Mouse (Mus musculus): ENCODE measurements around the gene Rfk. TPM values are rescaled to one million over a fixed set of nuclear protein-coding genes. Genes with fewer than 3 reads are reported as not detected.

The Rfk gene
- total and polyA plus RNA-seq, 3 experiments, result 36.2 to 112 (median 46.9) TPM

DNA sequence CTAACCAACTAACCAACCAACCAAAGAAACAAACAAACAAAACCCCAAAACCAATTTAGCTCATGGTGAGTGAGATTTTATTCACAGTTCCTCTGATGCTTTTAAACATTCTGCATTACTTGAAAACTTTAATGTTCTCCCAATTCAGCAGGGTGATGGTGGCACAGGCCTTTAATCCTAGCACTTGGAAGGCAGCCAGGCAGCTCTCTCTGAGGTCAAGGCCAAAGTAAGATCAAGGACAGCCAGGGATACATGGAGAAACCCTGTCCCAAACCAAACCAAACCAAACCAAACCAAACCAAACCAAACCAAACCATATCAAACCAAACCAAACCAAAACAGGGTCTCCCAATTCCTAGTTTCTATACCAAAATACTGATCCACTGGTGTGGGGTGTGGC lies 15.0 kb upstream of the Rfk start:
- ATAC-seq (ENCODE audit: extremely low read depth, insufficient number of reproducible peaks, low FRiP score, poor library complexity, severe bottlenecking), result no peak
- H3K9me3 ChIP-seq (replicated peaks), result no peaks in the 10 kb centered on the region
- TF ChIP-seq GATA1 (IDR thresholded peaks at IDR 0.05; ENCODE audit: borderline replicate concordance, low read length) (no peak), CTCF (IDR thresholded peaks at IDR 0.05; ENCODE audit: low read depth, low read length) (no peak), TAL1 (conservative IDR thresholded peaks at IDR 0.05; ENCODE audit: low read depth, low read length) (no peak), GATA2 (IDR thresholded peaks at IDR 0.05; ENCODE audit: borderline replicate concordance, low read depth, low read length) (no peak), POLR2AphosphoS5 (IDR thresholded peaks at IDR 0.05; ENCODE audit: insufficient replicate concordance, low read depth, low read length) (no peak)
- H3K4me1 ChIP-seq (ENCODE audit: insufficient read depth, low read depth, low read length), result peaks cover 9% of the 10 kb centered on the region; the same call in 1 of the 2 replicates
- DNase-seq (ENCODE audit: low spot score), result no peak
- H3K27me3 ChIP-seq (ENCODE audit: insufficient read depth, low read length), result peaks cover 36% of the 10 kb centered on the region
- no peak overlapping the region for H3K4me3 ChIP-seq (ENCODE audit: low read depth, low read length)
- no peaks in the 10 kb centered on the region for H3K36me3 ChIP-seq (replicated peaks)

DNA sequence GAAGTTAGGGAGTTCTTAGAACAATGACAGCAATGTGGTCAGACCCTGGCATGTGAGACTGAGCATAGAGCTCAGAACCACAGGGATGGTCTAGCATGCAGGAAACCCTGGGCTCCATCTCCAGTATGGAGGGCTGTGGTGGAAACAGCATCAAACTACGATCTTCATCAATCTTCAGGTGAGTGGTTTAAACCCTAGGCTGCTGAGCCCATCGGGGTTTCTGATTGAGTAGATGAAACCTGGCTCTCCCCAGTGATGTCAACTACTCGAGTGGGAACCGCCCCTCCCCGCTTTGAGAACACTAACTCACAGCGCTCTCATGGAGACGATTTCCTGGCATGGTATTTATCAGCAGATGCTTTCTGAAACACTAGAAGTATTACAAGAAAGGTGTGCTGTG lies 13.3 kb upstream of the Rfk start:
- TF ChIP-seq TAL1 (conservative IDR thresholded peaks at IDR 0.05; ENCODE audit: low read depth, low read length), result no peak
- TF ChIP-seq GATA2 (IDR thresholded peaks at IDR 0.05; ENCODE audit: borderline replicate concordance, low read depth, low read length), result no peak
- no peak for TF ChIP-seq POLR2AphosphoS5 (IDR thresholded peaks at IDR 0.05; ENCODE audit: insufficient replicate concordance, low read depth, low read length)
- no peak for TF ChIP-seq CTCF (IDR thresholded peaks at IDR 0.05; ENCODE audit: low read depth, low read length)
- TF ChIP-seq GATA1 (IDR thresholded peaks at IDR 0.05; ENCODE audit: borderline replicate concordance, low read length), result no peak
- Histone ChIP-seq H3K4me1 (ENCODE audit: insufficient read depth, low read depth, low read length) (peaks cover 9% of the 10 kb centered on the region; the same call in 1 of the 2 replicates), H3K36me3 (replicated peaks) (no peaks in the 10 kb centered on the region), H3K27me3 (ENCODE audit: insufficient read depth, low read length) (peaks cover 31% of the 10 kb centered on the region), H3K9me3 (replicated peaks) (no peaks in the 10 kb centered on the region), H3K4me3 (ENCODE audit: low read depth, low read length) (no peak overlapping the region)
- DNase-seq (ENCODE audit: low spot score) (no peak), ATAC-seq (ENCODE audit: extremely low read depth, insufficient number of reproducible peaks, low FRiP score, poor library complexity, severe bottlenecking) (no peak)

DNA sequence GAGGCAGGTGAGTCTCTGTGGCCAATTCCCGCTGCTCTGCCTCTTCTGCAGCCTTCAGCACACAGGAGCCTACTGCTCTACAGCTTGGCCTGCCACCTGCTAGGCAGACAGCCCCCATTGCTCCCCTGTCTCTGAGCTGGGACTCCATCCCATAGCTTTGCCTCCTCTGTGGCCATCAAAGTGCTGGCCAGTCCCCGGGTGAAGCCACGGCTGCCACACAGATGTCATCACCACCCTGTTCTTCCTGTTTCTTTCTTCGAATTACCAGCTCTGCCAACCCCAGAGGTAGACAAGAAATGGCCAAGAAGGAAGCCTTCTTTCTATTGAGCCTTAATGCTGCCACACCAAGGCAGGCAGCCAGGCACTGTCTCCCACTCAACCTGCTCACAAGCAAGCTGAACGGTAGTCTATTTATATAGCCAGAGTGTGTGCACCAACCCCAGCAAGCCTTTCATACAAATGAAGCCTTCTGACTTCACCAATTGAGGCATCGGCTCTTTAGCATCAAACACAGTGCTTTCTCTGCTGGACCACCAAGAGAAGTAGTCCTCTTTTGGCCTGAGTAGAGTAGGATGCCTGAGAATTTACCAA lies 10.9 kb upstream of the Rfk start:
- Histone ChIP-seq H3K27me3 (ENCODE audit: insufficient read depth, low read length) (peaks cover 31% of the 10 kb centered on the region), H3K4me1 (ENCODE audit: insufficient read depth, low read depth, low read length) (peaks cover 5% of the 10 kb centered on the region; the same call in 1 of the 2 replicates), H3K9me3 (replicated peaks) (no peaks in the 10 kb centered on the region), H3K36me3 (replicated peaks) (no peaks in the 10 kb centered on the region), H3K4me3 (ENCODE audit: low read depth, low read length) (no peak overlapping the region)
- TF ChIP-seq GATA2 (IDR thresholded peaks at IDR 0.05; ENCODE audit: borderline replicate concordance, low read depth, low read length), result no peak
- no peak for TF ChIP-seq POLR2AphosphoS5 (IDR thresholded peaks at IDR 0.05; ENCODE audit: insufficient replicate concordance, low read depth, low read length)
- TF ChIP-seq TAL1 (conservative IDR thresholded peaks at IDR 0.05; ENCODE audit: low read depth, low read length), result no peak
- no peak for TF ChIP-seq CTCF (IDR thresholded peaks at IDR 0.05; ENCODE audit: low read depth, low read length)
- no peak for TF ChIP-seq GATA1 (IDR thresholded peaks at IDR 0.05; ENCODE audit: borderline replicate concordance, low read length)
- DNase-seq (ENCODE audit: low spot score) (no peak), ATAC-seq (ENCODE audit: extremely low read depth, insufficient number of reproducible peaks, low FRiP score, poor library complexity, severe bottlenecking) (no peak)

DNA sequence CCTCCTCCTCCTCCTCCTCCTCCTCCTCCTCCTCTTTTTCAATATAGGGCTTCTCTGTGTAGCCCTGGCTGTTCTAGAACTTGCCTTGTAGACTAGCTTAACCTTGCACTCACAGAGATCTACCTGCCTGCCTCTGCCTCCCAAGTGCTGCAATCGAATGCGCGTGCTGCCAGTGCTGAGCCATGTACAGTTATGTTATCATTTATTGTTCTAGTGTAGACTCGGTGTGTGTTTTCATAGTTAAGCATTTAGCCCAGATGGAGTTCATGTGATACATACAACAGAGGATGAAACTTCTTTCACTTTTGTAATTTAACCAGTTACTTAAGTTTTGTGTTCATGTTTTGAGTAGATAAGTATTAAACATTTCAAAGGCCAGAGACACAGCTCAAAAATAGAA lies 8.8 kb upstream of the Rfk start:
- no peaks in the 10 kb centered on the region for H3K9me3 ChIP-seq (replicated peaks)
- no peak for DNase-seq (ENCODE audit: low spot score)
- no peak for ATAC-seq (ENCODE audit: extremely low read depth, insufficient number of reproducible peaks, low FRiP score, poor library complexity, severe bottlenecking)
- H3K4me3 ChIP-seq (ENCODE audit: low read depth, low read length), result no peak overlapping the region
- TF ChIP-seq TAL1 (conservative IDR thresholded peaks at IDR 0.05; ENCODE audit: low read depth, low read length) (no peak), GATA2 (IDR thresholded peaks at IDR 0.05; ENCODE audit: borderline replicate concordance, low read depth, low read length) (no peak)
- H3K27me3 ChIP-seq (ENCODE audit: insufficient read depth, low read length), result peaks cover 19% of the 10 kb centered on the region
- H3K36me3 ChIP-seq (replicated peaks), result no peaks in the 10 kb centered on the region
- peaks cover 5% of the 10 kb centered on the region; the same call in 1 of the 2 replicates for H3K4me1 ChIP-seq (ENCODE audit: insufficient read depth, low read depth, low read length)

DNA sequence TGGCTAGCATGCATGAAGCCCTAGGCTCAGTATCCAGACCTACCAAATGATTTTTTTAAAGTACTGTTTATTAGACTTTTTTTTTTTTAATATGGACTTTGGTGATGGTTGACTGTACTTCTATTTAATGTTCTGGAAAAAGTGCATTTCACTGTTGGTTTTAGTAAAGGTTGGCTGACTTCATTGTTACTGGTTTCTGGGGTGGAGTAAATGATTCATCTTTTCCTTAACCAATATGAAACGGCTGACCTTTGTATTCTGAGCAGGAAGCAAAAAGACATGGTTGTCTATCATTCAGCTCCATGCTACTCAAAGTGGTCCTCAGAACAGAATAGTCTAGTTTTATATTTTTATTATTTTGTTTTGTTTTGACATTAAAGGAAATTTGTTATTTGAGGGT lies 8.4 kb upstream of the Rfk start:
- ATAC-seq (ENCODE audit: extremely low read depth, insufficient number of reproducible peaks, low FRiP score, poor library complexity, severe bottlenecking), result no peak
- Histone ChIP-seq H3K27me3 (ENCODE audit: insufficient read depth, low read length) (peaks cover 19% of the 10 kb centered on the region), H3K4me3 (ENCODE audit: low read depth, low read length) (no peak overlapping the region), H3K4me1 (ENCODE audit: insufficient read depth, low read depth, low read length) (peaks cover 5% of the 10 kb centered on the region; the same call in 1 of the 2 replicates), H3K36me3 (replicated peaks) (no peaks in the 10 kb centered on the region), H3K9me3 (replicated peaks) (no peaks in the 10 kb centered on the region)
- DNase-seq (ENCODE audit: low spot score), result no peak
- TF ChIP-seq POLR2AphosphoS5 (IDR thresholded peaks at IDR 0.05; ENCODE audit: insufficient replicate concordance, low read depth, low read length), result no peak
- no peak for TF ChIP-seq TAL1 (conservative IDR thresholded peaks at IDR 0.05; ENCODE audit: low read depth, low read length)
- no peak for TF ChIP-seq GATA1 (IDR thresholded peaks at IDR 0.05; ENCODE audit: borderline replicate concordance, low read length)
- no peak for TF ChIP-seq CTCF (IDR thresholded peaks at IDR 0.05; ENCODE audit: low read depth, low read length)
- TF ChIP-seq GATA2 (IDR thresholded peaks at IDR 0.05; ENCODE audit: borderline replicate concordance, low read depth, low read length), result no peak

DNA sequence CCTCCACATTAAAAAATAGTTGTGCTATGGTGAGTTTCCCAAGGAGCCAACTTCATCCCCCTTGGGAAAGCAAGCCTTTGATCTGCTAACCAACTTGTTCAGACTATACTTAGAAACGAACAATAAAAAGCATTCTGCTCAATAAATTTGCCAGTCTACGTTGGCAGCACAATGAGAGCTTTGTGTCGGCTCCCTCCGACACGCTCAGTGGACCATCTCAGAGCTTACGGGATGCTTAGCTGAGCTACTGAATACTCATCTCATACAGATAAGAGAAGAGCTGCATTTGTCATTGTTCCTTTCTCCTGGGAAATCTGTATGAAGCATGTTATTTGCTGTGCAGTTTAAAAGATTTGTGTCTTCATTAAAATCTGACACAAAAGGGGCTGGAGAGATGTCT lies 7.4 kb upstream of the Rfk start:
- DNase-seq (ENCODE audit: low spot score), result no peak
- TF ChIP-seq CTCF (IDR thresholded peaks at IDR 0.05; ENCODE audit: low read depth, low read length) (no peak), GATA2 (IDR thresholded peaks at IDR 0.05; ENCODE audit: borderline replicate concordance, low read depth, low read length) (no peak), TAL1 (conservative IDR thresholded peaks at IDR 0.05; ENCODE audit: low read depth, low read length) (no peak), POLR2AphosphoS5 (IDR thresholded peaks at IDR 0.05; ENCODE audit: insufficient replicate concordance, low read depth, low read length) (no peak), GATA1 (IDR thresholded peaks at IDR 0.05; ENCODE audit: borderline replicate concordance, low read length) (no peak)

More for the DNA sequence above, 7.4 kb upstream of the Rfk start:
- Histone ChIP-seq H3K9me3 (replicated peaks) (no peaks in the 10 kb centered on the region), H3K27me3 (ENCODE audit: insufficient read depth, low read length) (peaks cover 19% of the 10 kb centered on the region), H3K4me1 (ENCODE audit: insufficient read depth, low read depth, low read length) (peaks cover 5% of the 10 kb centered on the region; the same call in 1 of the 2 replicates), H3K4me3 (ENCODE audit: low read depth, low read length) (no peak overlapping the region), H3K36me3 (replicated peaks) (no peaks in the 10 kb centered on the region)
- ATAC-seq (ENCODE audit: extremely low read depth, insufficient number of reproducible peaks, low FRiP score, poor library complexity, severe bottlenecking), result no peak

All from G1E (cell line).